Mouse (Mus musculus) kidney, postnatal 10 days (tissue): Measurements from ENCODE around the gene Gm49322.

Source experiments
- DNase-seq: peaks from one replicate; pipeline ENCODE4 v3.0.0; 2021; ENCODE audit warnings: mixed read lengths

The Gm49322 gene

DNA sequence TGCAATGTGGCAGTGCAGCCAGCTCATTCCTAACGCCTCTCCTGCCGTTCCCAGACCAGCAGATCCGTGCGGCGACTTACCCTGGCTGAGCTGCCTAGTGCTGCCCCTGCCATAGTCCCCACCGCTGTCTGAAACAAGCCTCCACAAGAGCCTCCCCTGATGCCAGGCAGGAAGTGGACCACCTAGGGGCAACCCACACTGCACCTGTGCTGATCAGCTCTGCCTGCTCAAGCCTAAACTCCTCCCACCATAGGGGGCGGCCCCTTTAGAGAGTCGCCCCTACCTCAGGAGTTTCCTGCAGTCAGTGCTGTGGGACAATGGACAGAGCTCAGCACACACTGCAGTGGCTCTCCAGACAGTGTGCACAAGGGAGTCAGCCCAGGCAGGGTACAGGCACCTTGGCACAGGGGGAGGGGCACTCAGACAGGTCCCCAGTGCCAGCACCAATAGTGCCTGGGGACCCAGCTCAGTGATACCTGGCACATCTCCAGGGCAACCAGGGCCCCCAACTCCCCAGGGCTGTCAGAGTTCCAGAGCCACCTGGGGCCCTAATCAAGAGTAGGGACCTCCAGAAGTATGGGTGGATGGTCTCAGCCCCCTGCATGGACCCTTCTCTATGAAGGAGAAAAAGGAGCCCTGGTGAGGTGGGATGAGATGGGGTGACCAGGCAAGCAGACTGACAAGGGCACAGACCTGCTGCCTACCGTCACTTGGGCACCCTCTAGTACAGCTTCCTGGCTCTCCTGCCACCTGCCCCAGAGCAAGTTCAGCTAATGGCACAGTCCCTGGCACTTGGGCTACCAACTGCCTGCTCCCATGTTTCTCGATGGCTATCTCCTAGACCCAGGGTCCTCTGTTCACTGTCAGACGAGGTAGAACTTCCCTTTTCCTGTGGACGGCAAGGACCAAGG is 20.9 kb upstream of the Gm49322 start:
- peak; percentile 39 for DNase-seq

- DNase-seq = no peak
Observed at GRCm38 (mm10) chr10:80585581-80585980, 20.2 kb upstream of the Gm49322 start.

GRCm38 (mm10) chr10:80586407-80587304 is 19.2 kb upstream of the Gm49322 start:
- peak; percentile 35 for DNase-seq

DNA sequence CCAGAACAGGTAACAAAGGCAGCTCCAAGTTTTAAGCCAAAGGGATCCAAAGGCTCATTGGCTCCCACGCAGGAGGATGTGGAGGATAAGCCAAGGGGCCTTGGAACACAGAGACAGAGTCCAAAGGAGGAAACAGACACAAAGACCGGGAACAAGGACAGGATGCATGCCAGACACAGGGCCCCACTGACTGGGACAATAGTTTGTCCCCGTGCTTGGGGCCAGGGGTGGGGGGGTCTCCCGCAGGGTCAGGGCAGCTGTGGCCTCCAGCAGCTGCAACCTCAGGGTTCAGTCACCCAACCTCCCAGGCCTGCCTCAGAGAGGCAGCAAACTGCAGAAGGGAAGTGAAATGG is 18.5 kb upstream of the Gm49322 start:
- peak; percentile 77 for DNase-seq

- peak; percentile 40 for DNase-seq
Observed at GRCm38 (mm10) chr10:80589127-80589878, 16.5 kb upstream of the Gm49322 start.

GRCm38 (mm10) chr10:80589879-80590854 is 15.7 kb upstream of the Gm49322 start, which contains the start of gene Abhd17a:
Abhd17a (minus strand) TSS chr10:80590341.
- peak; percentile 99 for DNase-seq

GRCm38 (mm10) chr10:80596318-80596717 is 9.5 kb upstream of the Gm49322 start:
- no peak for DNase-seq

- peak; percentile 97 for DNase-seq
Observed at GRCm38 (mm10) chr10:80602698-80603325, 3.0 kb upstream of the Gm49322 start, which contains the start of the genes Scamp4 and Adat3. Scamp4 (plus strand) TSS chr10:80602872. Adat3 (plus strand) TSS chr10:80602880.

DNA sequence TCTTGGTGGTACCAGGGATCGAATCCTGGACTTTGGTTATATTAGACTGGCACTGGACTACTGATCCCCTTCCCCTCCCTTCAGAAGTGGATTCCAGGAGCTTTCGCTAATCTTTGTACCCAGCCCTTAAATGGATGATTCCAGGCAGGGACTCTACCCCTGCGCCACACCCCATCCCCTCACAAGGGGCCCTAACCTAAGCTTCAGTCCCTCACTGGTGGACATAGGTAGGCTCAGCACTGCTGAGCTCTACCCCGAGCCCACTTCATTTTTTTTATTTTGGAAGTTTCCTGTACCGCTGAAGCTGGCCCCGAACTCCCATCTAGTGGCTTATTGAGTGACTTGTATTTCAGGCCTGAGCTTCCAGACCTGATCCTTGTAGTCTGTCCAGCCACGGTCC is 2.5 kb upstream of the Gm49322 start:
- DNase-seq = no peak

- DNase-seq = no peak
Observed at GRCm38 (mm10) chr10:80604001-80604509, 1.8 kb upstream of the Gm49322 start.

- DNase-seq = no peak
Observed at GRCm38 (mm10) chr10:80604988-80605387, 833 bp upstream of the Gm49322 start.

- peak; percentile 46 for DNase-seq
Observed at GRCm38 (mm10) chr10:80606306-80606705, 485 bp downstream of the Gm49322 start.

- DNase-seq = no peak
Observed at GRCm38 (mm10) chr10:80606737-80607350, 1.0 kb downstream of the Gm49322 start.

DNA sequence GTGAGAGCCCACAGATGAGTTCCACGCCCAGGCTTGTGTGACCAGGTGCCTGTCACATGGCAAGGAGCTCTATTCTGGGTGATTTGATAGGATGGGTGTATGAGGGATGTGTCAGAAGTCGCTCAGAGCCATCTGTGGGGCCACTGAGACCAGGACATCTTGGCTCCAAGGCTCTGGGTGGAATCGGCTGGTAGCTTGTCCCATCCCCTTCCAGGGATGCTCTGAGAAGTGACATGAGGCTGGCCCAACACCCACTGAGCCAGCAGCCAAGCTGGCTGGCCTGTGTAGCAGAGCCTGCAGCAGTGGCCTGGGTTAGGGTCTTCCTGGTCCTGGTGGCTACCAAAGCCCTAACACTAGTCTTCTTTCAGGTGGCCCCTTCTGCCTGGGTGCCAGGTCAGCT is 2.6 kb downstream of the Gm49322 start:
- DNase-seq = no peak

GRCm38 (mm10) chr10:80609269-80609924 is 3.6 kb downstream of the Gm49322 start:
- no peak for DNase-seq

- DNase-seq = no peak
Observed at GRCm38 (mm10) chr10:80610116-80610785, 4.4 kb downstream of the Gm49322 start.

DNA sequence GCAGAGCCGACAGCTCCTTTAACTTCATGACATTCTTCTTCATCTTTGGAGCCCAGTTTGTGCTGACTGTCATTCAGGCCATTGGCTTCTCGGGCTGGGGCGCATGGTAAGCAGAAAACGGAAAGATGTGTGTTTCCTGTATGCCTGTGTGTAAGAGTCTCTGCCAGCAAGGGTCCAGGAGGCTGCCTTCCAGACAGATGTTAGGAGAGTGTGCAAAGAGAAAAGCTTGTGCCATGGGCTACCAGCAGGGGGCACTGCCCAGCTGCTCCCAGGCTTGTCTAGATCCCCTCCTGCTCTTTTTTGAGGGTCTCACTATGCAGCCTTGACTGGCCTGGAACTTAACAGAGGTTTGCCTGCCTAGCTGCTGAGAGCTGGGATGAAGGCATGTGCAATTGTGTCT is 5.2 kb downstream of the Gm49322 start:
- DNase-seq = peak; percentile 80

- no peak for DNase-seq
Observed at GRCm38 (mm10) chr10:80611905-80612304, 6.1 kb downstream of the Gm49322 start.

- no peak for DNase-seq
Observed at GRCm38 (mm10) chr10:80613821-80614220, 8.0 kb downstream of the Gm49322 start.
